Mouse (Mus musculus) MN1 (cell line): Measurements from ENCODE around the gene Smoc2.

Experiments used
- DNase-seq: peaks from one replicate; pipeline ENCODE4 v3.0.0-alpha.2; 2016; ENCODE audit warnings: low spot score

Smoc2 gene

GRCm38 (mm10) chr17:14414511-14414910, 135.2 kb downstream of the Smoc2 start:
- no peak for DNase-seq

GRCm38 (mm10) chr17:14420460-14421046, 141.2 kb downstream of the Smoc2 start:
- DNase-seq, result no peak

- DNase-seq, result no peak
Measured at GRCm38 (mm10) chr17:14426481-14426880, 147.2 kb downstream of the Smoc2 start.

GRCm38 (mm10) chr17:14434717-14435116, 155.4 kb downstream of the Smoc2 start:
- no peak for DNase-seq

GRCm38 (mm10) chr17:14445611-14446010, 166.3 kb downstream of the Smoc2 start:
- DNase-seq, result no peak

GRCm38 (mm10) chr17:14447275-14447674, 168.0 kb downstream of the Smoc2 start:
- no peak for DNase-seq
